Mouse (Mus musculus): ENCODE measurements around the gene Ifit1. TPM values are rescaled to one million over a fixed set of nuclear protein-coding genes. Genes with fewer than 3 reads are reported as not detected.

Ifit1 gene
- total RNA-seq, 2 experiments from 2014 or later: 0.56 to 0.57 TPM

DNA sequence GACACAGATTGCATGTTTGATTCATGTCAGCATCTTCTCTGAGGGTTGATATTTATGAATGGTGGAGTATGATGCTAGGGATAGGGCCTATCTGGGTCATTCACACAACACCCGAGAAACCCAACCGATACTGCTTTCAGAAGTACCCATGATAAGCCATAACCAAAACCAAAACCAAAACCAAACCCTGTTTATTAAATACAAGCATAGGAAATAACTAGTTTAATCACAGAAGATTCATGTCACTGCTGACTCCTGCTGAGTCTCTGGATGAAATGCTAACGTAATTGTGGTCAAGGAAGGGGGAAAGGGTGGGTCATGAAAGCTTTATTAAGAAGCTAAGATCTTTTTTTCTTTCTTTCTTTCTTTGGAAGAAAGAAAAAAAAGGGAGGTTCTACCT lies 9.6 kb downstream of the Ifit1 start:
- intact Hi-C loops (cut with DNase I): no loop called here

GRCm38 (mm10) chr19:34650997-34651396 lies 10.3 kb downstream of the Ifit1 start:
- intact Hi-C loops (cut with DNase I): no loop called here
- no peak for DNase-seq

More for the DNA sequence above, 9.6 kb downstream of the Ifit1 start:
- DNase-seq: no peak

- DNase-seq: no peak
- intact Hi-C loops (cut with DNase I): no loop called here
Measured at GRCm38 (mm10) chr19:34655227-34655805, 14.6 kb downstream of the Ifit1 start.

GRCm38 (mm10) chr19:34656511-34657298 lies 16.0 kb downstream of the Ifit1 start:
- no peak for DNase-seq
- intact Hi-C loops (cut with DNase I): no loop called here

GRCm38 (mm10) chr19:34662067-34662507 lies 21.4 kb downstream of the Ifit1 start:
- peak; percentile 32 to 40 for DNase-seq
- intact Hi-C loops (cut with DNase I): no loop called here

GRCm38 (mm10) chr19:34662740-34663139 lies 22.1 kb downstream of the Ifit1 start:
- no peak for DNase-seq
- intact Hi-C loops (cut with DNase I): no loop called here

GRCm38 (mm10) chr19:34666127-34666526 lies 25.5 kb downstream of the Ifit1 start:
- intact Hi-C loops (cut with DNase I): loop anchor here (2.0 kb wide), 1 partner anchor 109 kb away; no protein-coding TSS in a partner anchor
- peak; percentile 28 to 47 for DNase-seq

DNA sequence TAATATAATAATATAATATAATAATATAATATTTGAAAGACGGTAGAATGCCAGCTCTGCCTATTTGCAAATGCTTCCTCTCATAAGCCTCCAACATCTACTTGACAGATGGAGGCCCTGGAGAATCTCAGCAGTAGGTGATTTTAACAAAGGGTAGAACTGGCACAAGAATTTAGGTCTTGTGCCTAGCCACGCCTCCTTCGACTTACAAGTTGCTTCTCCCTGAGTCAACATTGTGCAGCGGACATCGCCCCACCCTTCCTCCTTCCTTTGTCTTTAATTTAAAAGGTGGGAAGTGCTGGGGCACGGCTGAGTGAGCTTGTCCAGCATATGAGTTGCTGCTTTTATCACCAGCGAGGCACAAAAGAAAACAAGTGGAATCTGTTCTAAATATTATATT lies 32.8 kb downstream of the Ifit1 start:
- no peak for DNase-seq
- intact Hi-C loops (cut with DNase I): no loop called here

DNA sequence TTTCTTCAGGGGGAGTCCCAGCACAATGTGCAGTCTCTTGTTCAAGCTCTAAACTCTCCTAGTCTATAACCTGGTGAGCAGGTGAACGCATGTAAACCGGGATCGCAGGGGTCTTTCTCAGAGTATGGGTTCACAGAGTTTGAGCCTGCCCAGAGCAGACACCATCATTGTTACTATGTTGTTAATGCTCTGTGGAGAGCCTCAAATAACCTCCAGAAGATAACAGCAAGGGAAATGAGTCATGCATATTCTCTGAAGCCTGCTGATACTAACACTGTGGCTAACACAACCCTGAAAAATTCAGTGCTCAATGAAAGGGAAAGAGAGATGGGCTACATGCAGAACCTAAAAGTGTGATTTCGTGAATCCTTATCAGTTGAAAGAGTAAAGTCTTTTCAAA lies 37.8 kb downstream of the Ifit1 start:
- intact Hi-C loops (cut with DNase I): no loop called here
- DNase-seq: no peak

- peak; percentile 10 to 18 for DNase-seq
- intact Hi-C loops (cut with DNase I): loop anchor here (5.0 kb wide), 1 partner anchor 87 kb away; no protein-coding TSS in a partner anchor
Measured at GRCm38 (mm10) chr19:34684857-34685256, 44.2 kb downstream of the Ifit1 start.

DNA sequence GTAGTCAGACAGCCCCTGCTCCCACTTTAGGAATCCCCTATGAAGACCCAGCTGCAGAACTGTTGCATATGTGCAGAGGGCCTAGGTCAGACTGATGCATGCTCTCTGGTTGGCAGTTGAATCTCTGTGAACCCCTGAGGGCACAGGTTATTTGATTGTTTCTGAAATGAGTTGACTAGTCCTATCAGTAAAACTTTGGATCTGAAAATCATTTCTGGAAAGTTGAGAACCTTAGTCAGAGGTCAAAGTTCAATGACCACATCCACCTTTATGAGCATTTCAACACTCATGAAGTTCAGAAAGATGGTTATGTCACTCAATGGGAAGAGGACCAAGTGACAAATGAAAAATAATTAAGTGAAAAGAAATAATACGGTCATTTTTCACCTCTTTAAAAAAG lies 44.9 kb downstream of the Ifit1 start:
- intact Hi-C loops (cut with DNase I): no loop called here
- no peak for DNase-seq

GRCm38 (mm10) chr19:34691402-34691801 lies 50.7 kb downstream of the Ifit1 start:
- no peak for DNase-seq
- intact Hi-C loops (cut with DNase I): no loop called here

- DNase-seq: no peak
- intact Hi-C loops (cut with DNase I): no loop called here
Measured at GRCm38 (mm10) chr19:34696352-34696986, 55.8 kb downstream of the Ifit1 start.

DNA sequence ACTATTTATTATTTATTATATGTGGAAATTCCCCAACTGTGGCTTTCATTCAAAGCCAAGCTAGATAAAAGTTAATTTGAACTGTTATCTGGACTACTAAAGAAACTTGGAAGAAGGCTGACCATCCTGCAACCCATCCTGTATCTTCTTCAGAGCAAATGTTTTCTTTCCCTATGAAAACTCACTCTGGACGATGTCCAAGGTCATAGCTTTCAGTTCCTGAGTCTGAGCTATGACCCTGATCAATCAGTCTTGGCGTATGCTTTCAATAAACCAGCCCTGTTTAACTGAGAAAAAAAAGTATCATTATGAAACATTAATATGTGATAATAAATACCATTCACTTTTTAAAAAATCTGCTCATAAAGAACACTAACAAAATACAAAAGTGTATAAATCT lies 56.8 kb downstream of the Ifit1 start:
- no peak for DNase-seq
- intact Hi-C loops (cut with DNase I): no loop called here

DNA sequence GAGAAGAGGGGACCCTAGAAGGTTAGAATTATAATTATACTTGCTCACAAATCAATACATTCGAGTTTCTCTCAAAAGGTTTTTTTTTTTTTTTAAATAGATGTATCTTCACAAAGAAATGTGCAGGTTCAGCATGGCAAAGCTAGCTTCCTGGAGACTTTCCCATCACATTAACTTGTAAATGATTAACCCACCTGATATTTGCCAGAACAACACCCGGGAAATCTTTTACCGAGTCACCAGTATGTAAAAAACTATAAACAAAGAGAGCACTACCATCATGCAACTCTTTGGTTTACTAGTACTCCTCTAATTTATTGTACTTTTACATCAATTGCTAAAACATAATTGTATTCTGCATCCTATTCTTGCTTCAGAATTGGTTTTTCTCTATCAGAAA lies 57.8 kb downstream of the Ifit1 start:
- intact Hi-C loops (cut with DNase I): no loop called here
- no peak for DNase-seq

DNA sequence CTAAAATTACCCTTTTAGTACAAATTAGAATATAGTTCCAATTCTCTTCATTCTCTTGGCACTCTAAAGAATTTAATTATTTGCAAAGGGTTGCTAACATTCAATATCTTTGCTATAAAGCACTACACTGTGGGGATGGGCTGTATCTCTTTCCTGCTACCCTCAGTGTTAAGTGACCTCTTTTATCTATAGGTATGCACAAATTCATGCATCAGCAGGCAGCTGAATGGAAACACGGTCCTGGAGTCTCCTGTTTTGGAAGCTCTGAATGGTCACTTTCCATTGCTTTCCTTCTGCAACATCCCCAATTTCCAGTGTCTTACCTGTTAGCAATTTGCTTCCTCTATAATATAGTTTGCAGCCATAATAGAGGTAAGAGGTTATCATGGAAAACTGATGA lies 58.2 kb downstream of the Ifit1 start:
- intact Hi-C loops (cut with DNase I): no loop called here
- DNase-seq: no peak

DNA sequence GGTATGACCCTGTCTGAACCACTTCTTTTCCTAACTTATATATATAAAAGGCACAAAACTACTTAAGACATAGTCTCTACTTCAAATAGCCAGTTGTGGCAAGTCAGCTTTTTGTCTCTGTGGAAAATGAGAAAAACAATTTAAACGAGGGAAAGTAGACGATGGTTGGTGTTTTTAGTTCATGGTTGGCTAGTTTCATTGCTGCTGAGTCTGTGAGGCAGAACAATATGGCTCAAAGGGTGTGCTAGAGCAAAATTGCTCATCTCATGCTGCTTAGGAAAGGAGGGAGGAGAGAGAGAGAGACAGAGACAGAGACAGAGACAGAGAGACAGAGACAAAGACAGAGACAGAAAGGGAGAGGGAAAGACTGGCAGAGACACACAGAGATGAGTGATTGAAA lies 58.6 kb downstream of the Ifit1 start:
- no peak for DNase-seq
- intact Hi-C loops (cut with DNase I): no loop called here

Other genes with a start within 250 kb of the Ifit1 start
- gene Ch25h, start 165.7 kb upstream of the Ifit1 start, total RNA-seq (2021): not detected
- gene Lipa, start 113.4 kb upstream of the Ifit1 start, total RNA-seq (2021): 1 to 10 TPM; 7.0 to 7.3 TPM
- gene Ifit2, start 90.2 kb upstream of the Ifit1 start, total RNA-seq (2021): 1 to 10 TPM; 1.2 to 1.4 TPM
- gene Ifit3, start 57.3 kb upstream of the Ifit1 start, total RNA-seq (2021): 1 to 10 TPM; 1.4 to 2.0 TPM
- gene Ifit1bl1, start 38.9 kb upstream of the Ifit1 start, total RNA-seq (2021): not detected
- gene Ifit3b, start 32.9 kb upstream of the Ifit1 start, total RNA-seq (2021): under 1 TPM; 0.59 to 0.89 TPM
- gene Ifit1bl2, start 128 bp upstream of the Ifit1 start, total RNA-seq (2021): under 1 TPM in 1 of 2 experiments, not detected in 1; 0.08 TPM
- 1 to 10 TPM in 1 of 2 experiments, under 1 TPM in 1; 0.67 to 1.1 TPM for gene Slc16a12, start 106.4 kb downstream of the Ifit1 start, total RNA-seq (2021)
- gene Pank1, start 238.6 kb downstream of the Ifit1 start, total RNA-seq (2021): 10 to 100 TPM; 11.3 to 20.5 TPM